Mouse (Mus musculus): ENCODE measurements at regions not wholly inside any gene's neighbourhood (a gene's known extent, or its start where the extent isn't known, plus 50 kb on each side); places are given as distances from the start of the nearest gene placed in this dataset.

GRCm38 (mm10) chr16:24151831-24152247, 163.2 kb upstream of the Bcl6 start:
- intact Hi-C loops (cut with DNase I) = loop anchor here (10.0 kb wide), 1 partner anchor 157 kb away; no protein-coding TSS in a partner anchor

- intact Hi-C loops (cut with DNase I) = loop anchor here (10.0 kb wide), 1 partner anchor 156 kb away; no protein-coding TSS in a partner anchor
Measured at GRCm38 (mm10) chr16:24151178-24151725, 162.6 kb upstream of the Bcl6 start.

- intact Hi-C loops (cut with DNase I) = loop anchor here (10.0 kb wide), 1 partner anchor 156 kb away; no protein-coding TSS in a partner anchor
Measured at GRCm38 (mm10) chr16:24150512-24150911, 161.9 kb upstream of the Bcl6 start.

- intact Hi-C loops (cut with DNase I) = no loop called here
Measured at GRCm38 (mm10) chr16:24149441-24149840, 160.8 kb upstream of the Bcl6 start.

- intact Hi-C loops (cut with DNase I) = no loop called here
Measured at GRCm38 (mm10) chr16:24143894-24144293, 155.2 kb upstream of the Bcl6 start.

GRCm38 (mm10) chr16:24142915-24143541, 154.4 kb upstream of the Bcl6 start:
- intact Hi-C loops (cut with DNase I) = no loop called here

GRCm38 (mm10) chr16:24139109-24139508, 150.5 kb upstream of the Bcl6 start:
- intact Hi-C loops (cut with DNase I) = no loop called here

GRCm38 (mm10) chr16:24137266-24138033, 148.8 kb upstream of the Bcl6 start:
- intact Hi-C loops (cut with DNase I) = no loop called here

- intact Hi-C loops (cut with DNase I) = no loop called here
Measured at GRCm38 (mm10) chr16:24136483-24137148, 148.0 kb upstream of the Bcl6 start.

- intact Hi-C loops (cut with DNase I) = no loop called here
Measured at GRCm38 (mm10) chr16:24135841-24136240, 147.2 kb upstream of the Bcl6 start.

GRCm38 (mm10) chr16:24135351-24135750, 146.7 kb upstream of the Bcl6 start:
- intact Hi-C loops (cut with DNase I) = no loop called here

- intact Hi-C loops (cut with DNase I) = no loop called here
Measured at GRCm38 (mm10) chr16:24134486-24135050, 145.9 kb upstream of the Bcl6 start.

- intact Hi-C loops (cut with DNase I) = no loop called here
Measured at GRCm38 (mm10) chr16:24130646-24131045, 142.0 kb upstream of the Bcl6 start.

GRCm38 (mm10) chr16:24129701-24130100, 141.0 kb upstream of the Bcl6 start:
- intact Hi-C loops (cut with DNase I) = no loop called here

GRCm38 (mm10) chr16:24128566-24128965, 139.9 kb upstream of the Bcl6 start:
- intact Hi-C loops (cut with DNase I) = no loop called here

- intact Hi-C loops (cut with DNase I) = no loop called here
Measured at GRCm38 (mm10) chr16:24124766-24125165, 136.1 kb upstream of the Bcl6 start.

GRCm38 (mm10) chr16:24124083-24124482, 135.4 kb upstream of the Bcl6 start:
- intact Hi-C loops (cut with DNase I) = no loop called here

- intact Hi-C loops (cut with DNase I) = no loop called here
Measured at GRCm38 (mm10) chr16:24121633-24122032, 133.0 kb upstream of the Bcl6 start.

- intact Hi-C loops (cut with DNase I) = no loop called here
Measured at GRCm38 (mm10) chr16:24120836-24121235, 132.2 kb upstream of the Bcl6 start.

GRCm38 (mm10) chr16:24118487-24118886, 129.8 kb upstream of the Bcl6 start:
- intact Hi-C loops (cut with DNase I) = no loop called here

Data from adrenal gland (tissue).